Mouse (Mus musculus) heart, postnatal 25 days (tissue): ENCODE data around the gene Dppa5a. TPM values are rescaled to one million over a fixed set of nuclear protein-coding genes. Genes with fewer than 3 reads are reported as not detected.
"Not testable (repeated sequence)": the region's sequence is repeated elsewhere in the genome, so short reads cannot be mapped to it uniquely, and the experiment has no call there.

Experiments
- DNase-seq: peaks from one replicate; pipeline ENCODE4 v3.0.0; 2022; ENCODE audit warnings: low spot score
- intact Hi-C: fragments of 180-260 bp; cut with DNase I; formaldehyde crosslinking; loops from one replicate; pipeline ENCODE4 v1.15.1; 2025
- total RNA-seq, 2 experiments: library from RNA; stranded (reverse); gene quantifications; 2 replicates each; pipeline ENCODE4 v1.2.3; 2021

Gene Dppa5a
- total RNA-seq, 2 experiments from 2014 or later = not detected

DNA sequence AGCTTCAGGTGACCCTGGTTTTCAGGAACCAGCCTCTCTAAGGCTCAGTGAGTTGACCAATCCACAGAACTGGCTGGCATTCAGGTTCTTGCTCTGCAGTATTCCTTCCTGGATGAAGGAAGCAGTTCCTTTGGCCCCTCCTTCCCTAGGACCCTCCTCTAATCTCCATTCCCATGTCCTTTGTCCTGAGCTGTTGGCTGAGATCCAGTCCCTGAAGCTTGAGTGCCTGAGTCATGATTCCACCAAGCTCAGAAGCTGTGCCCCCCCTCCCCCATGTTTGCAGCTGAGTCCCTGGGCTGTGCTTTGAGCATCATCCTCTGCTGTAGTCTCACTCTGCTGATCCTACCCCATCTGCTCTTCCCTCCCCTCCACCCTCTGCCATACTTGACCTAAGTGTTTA, 30.9 kb downstream of the Dppa5a start:
- DNase-seq, intact Hi-C loops: not testable (repeated sequence)

DNA sequence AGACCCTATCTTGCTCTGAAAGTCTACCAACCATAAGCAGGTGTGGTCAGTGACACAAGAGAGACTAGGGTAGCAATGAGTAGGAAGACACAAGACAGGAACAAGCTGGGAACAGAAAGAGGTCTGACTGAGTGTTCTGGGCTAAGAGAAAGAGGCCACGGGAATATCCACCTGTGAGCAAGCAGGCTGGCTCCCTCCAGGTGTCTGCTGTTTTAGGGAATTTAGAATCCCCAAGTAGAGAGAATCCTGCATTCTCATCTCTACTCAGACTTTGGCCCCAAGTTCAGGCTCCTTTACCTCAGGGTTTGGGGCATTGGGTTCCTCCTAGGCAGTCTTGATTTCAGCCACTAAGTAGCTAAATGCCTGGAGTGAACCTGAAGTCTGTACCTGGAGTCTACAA, 40.7 kb downstream of the Dppa5a start, which contains the start of gene Omt2b:
Omt2b (plus strand) TSS at position 301 of the 400 bp plus-strand sequence.
- DNase-seq, intact Hi-C loops: not testable (repeated sequence)

DNA sequence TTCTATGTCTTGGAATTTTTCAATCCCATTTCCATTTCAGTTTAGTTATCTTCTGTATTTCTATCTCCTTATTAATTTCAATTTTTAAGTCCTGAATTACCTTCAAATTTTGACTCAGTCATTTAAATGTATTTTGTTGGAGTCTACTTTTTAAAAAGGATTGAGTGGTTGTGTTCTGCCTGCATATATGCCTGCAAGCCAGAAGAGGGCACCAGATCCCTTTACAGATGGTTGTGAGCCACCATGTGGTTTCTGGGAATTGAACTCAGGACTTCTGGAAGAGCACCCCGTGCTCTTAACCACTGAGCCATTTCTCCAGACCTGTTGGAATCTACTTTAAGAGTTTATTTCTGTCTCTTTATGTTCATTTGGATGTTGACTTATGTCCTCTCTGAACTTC, 48.5 kb downstream of the Dppa5a start:
- intact Hi-C loops = no loop called here
- DNase-seq = no peak

Other genes starting within 250 kb of the Dppa5a start
- gene Gsta4, start 185.4 kb downstream of the Dppa5a start, total RNA-seq = 10 to 100 TPM; 81.4 to 87.9 TPM
- under 1 TPM in 1 of 2 experiments, not detected in 1; 0.39 TPM for gene Gsta1, start 137.5 kb downstream of the Dppa5a start, total RNA-seq
- gene Gm3776, start 111.0 kb downstream of the Dppa5a start, total RNA-seq = under 1 TPM; 0.39 to 0.89 TPM
- gene Gm10639, start 78.3 kb downstream of the Dppa5a start, total RNA-seq = not detected
- not detected for gene Omt2a, start 53.4 kb downstream of the Dppa5a start, total RNA-seq
- not detected for gene Omt2b, start 40.6 kb downstream of the Dppa5a start, total RNA-seq
- gene Gsta2, start 12.4 kb downstream of the Dppa5a start, total RNA-seq = 1 to 10 TPM in 1 of 2 experiments, under 1 TPM in 1; 0.45 to 1.2 TPM
- gene Ooep, start 10.5 kb upstream of the Dppa5a start, total RNA-seq = not detected
- gene Ddx43, start 27.6 kb upstream of the Dppa5a start, total RNA-seq = not detected
- gene Cgas, start 75.1 kb upstream of the Dppa5a start, total RNA-seq = under 1 TPM; 0.45 to 0.55 TPM
- 10 to 100 TPM; 24.5 to 25.5 TPM for gene Mto1, start 80.0 kb upstream of the Dppa5a start, total RNA-seq
- gene Gm17324, start 80.6 kb upstream of the Dppa5a start, total RNA-seq = not detected
- gene Eef1a1, start 121.0 kb upstream of the Dppa5a start, total RNA-seq = 1,000 to 10,000 TPM; 1,031 to 1,197 TPM
- gene Slc17a5, start 219.9 kb upstream of the Dppa5a start, total RNA-seq = 1 to 10 TPM; 5.2 to 6.0 TPM
- gene Cd109, start 247.4 kb upstream of the Dppa5a start, total RNA-seq = 1 to 10 TPM; 1.3 to 1.8 TPM